Mouse (Mus musculus) olfactory bulb, adult 2 months (tissue): Measurements from ENCODE around the gene Fpgs. TPM values are rescaled to one million over a fixed set of nuclear protein-coding genes. Genes with fewer than 3 reads are reported as not detected.

Source experiments
- H3K27ac ChIP-seq: fragments of 200-500 bp; 2 replicates; pipeline ENCODE4 v1.5.1; 2012; ENCODE audit warnings: low read depth, low read length; ENCODE audit not compliant: insufficient read depth
- H3K4me1 ChIP-seq: fragments of 200-500 bp; 2 replicates; pipeline ENCODE4 v1.6.1; 2012; ENCODE audit warnings: low read length; ENCODE audit not compliant: control insufficient read depth, insufficient read depth
- H3K4me3 ChIP-seq: fragments of 200-500 bp; 2 replicates; pipeline ENCODE4 v1.5.1; 2012; ENCODE audit warnings: mild to moderate bottlenecking, low read depth, low read length, moderate library complexity; ENCODE audit not compliant: insufficient read depth
- CTCF ChIP-seq: fragments of 200-500 bp; IDR thresholded peaks from 2 replicates; pipeline ENCODE4 v1.5.1; 2012; ENCODE audit warnings: low read depth, mild to moderate bottlenecking, low read length, moderate library complexity; ENCODE audit not compliant: insufficient read depth
- POLR2A ChIP-seq: fragments of 200-500 bp; IDR thresholded peaks from 2 replicates; pipeline ENCODE4 v1.6.1; 2012; ENCODE audit warnings: mild to moderate bottlenecking, low read depth, low read length, moderate library complexity; ENCODE audit not compliant: insufficient read depth
- WGBS: fragments of 180-500 bp; shearing (Covaris S2); methylation state at CpG from one replicate; pipeline ENCODE4 v1.1.7; 2018; 5-methylcytosine and 5-hydroxymethylcytosine counted together
- polyA plus RNA-seq: library from polyadenylated mRNA; stranded (reverse); fragments of >200 nt; gene quantifications from 2 replicates; pipeline ENCODE4 v1.2.4, GENCODE M21; 2012; ENCODE audit warnings: low replicate concordance; ENCODE audit not compliant: missing spikeins, insufficient read depth, insufficient read length

Fpgs gene
- polyA plus RNA-seq, 1 experiment = not detected

DNA sequence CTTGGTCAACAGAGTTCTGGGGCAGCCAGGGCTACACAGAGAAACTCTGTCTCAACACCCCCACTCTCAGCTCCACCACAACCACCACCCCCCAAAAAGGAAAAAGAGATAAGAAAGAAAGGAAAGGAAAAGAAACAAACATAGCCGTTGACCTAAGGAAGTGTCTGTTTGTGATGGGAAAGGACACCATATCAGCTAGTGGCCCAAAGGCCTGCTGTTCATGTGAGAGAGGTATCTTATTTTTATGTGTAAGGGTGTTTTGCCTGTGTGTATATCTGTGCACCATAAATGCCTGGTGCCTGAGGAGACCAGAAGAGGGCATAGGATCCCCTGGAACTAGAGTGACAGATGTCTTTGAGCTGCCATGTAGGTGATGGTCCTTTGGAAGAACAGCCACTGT, 64.3 kb downstream of the Fpgs start:
- Histone ChIP-seq H3K27ac (no peak overlapping the region), H3K4me1 (0 out of 2 replicates have a peak, but pooled peaks cover 3% of the 10 kb centered on the region), H3K4me3 (no peak overlapping the region)
- 91% methylated on average over 1 of the region's 1 CpGs for WGBS
- TF ChIP-seq POLR2A = no peak
- TF ChIP-seq CTCF = no peak

DNA sequence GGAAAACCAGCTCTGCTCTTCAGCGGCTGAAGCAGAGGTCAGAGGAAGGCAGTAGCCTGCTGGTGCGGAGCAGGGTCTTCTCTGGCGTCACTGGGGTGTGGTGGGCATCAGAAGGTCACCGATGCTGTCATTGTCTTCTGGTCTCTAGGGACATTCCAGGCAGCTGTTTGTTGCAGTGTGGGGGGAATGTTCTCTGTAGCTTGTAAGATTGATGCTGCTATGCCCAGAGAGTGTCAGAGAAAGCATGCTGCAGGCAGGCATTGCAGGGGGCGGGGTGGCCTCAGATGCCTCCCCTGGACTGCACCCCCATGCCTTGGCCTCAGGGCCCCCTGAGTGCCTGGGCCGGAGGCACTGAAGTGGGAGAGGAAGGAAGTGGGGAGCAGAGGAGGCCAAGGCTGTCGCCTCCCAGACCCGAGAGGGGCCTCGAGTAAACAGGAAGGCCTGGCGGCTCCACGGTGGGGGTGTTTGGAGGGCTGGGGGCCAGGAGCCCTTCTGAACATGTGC, 66.1 kb downstream of the Fpgs start:
- TF ChIP-seq POLR2A (no peak), CTCF (no peak)
- H3K4me1 ChIP-seq = peaks cover 16% of the 10 kb centered on the region
- no peak overlapping the region for H3K4me3 ChIP-seq
- 60% methylated on average over 11 of the region's 11 CpGs for WGBS
- H3K27ac ChIP-seq = no peak overlapping the region

GRCm38 (mm10) chr2:32636617-32637016, 67.3 kb downstream of the Fpgs start:
- Histone ChIP-seq H3K4me1 (peaks cover 21% of the 10 kb centered on the region), H3K27ac (no peak overlapping the region), H3K4me3 (no peak overlapping the region)
- TF ChIP-seq POLR2A (no peak), CTCF (no peak)
- WGBS = 89% methylated on average over 7 of the region's 7 CpGs

GRCm38 (mm10) chr2:32634277-32635105, 69.5 kb downstream of the Fpgs start:
- WGBS = 83% methylated on average over 10 of the region's 10 CpGs
- peaks cover 37% of the 10 kb centered on the region for H3K4me1 ChIP-seq
- H3K4me3 ChIP-seq = no peak overlapping the region
- 0 out of 2 replicates have a peak overlapping the region, but pooled peaks have one; percentile 10 for H3K27ac ChIP-seq
- TF ChIP-seq POLR2A (no peak), CTCF (no peak)

- no peak for TF ChIP-seq POLR2A
- TF ChIP-seq CTCF = no peak
- no peak overlapping the region for H3K27ac ChIP-seq
- peaks cover 45% of the 10 kb centered on the region for H3K4me1 ChIP-seq
- H3K4me3 ChIP-seq = no peak overlapping the region
- 43% methylated on average over 5 of the region's 5 CpGs for WGBS
Observed at GRCm38 (mm10) chr2:32633660-32634059, 70.3 kb downstream of the Fpgs start.

Other genes with a start within 250 kb of the Fpgs start
- not detected in 2 replicates for gene Fam102a, start 168.8 kb downstream of the Fpgs start, polyA plus RNA-seq
- gene Dpm2, start 133.3 kb downstream of the Fpgs start, polyA plus RNA-seq = not detected in 2 replicates
- gene Pip5kl1, start 129.3 kb downstream of the Fpgs start, polyA plus RNA-seq = not detected in 2 replicates
- gene 9430097D07Rik, start 128.5 kb downstream of the Fpgs start, polyA plus RNA-seq = not detected in 2 replicates
- not detected in 2 replicates for gene St6galnac4, start 117.0 kb downstream of the Fpgs start, polyA plus RNA-seq
- not detected in 2 replicates for gene St6galnac6, start 104.4 kb downstream of the Fpgs start, polyA plus RNA-seq
- gene Ak1, start 82.4 kb downstream of the Fpgs start, polyA plus RNA-seq = not detected in 2 replicates
- not detected in 2 replicates for gene Eng, start 57.5 kb downstream of the Fpgs start, polyA plus RNA-seq
- 509 TPM in 1 of 2 replicates, not detected in the other for gene Cdk9, start 8.9 kb upstream of the Fpgs start, polyA plus RNA-seq
- gene Sh2d3c, start 16.9 kb upstream of the Fpgs start, polyA plus RNA-seq = not detected in 2 replicates
- gene 6330409D20Rik, start 36.9 kb upstream of the Fpgs start, polyA plus RNA-seq = not detected in 2 replicates
- not detected in 2 replicates for gene Tor2a, start 53.1 kb upstream of the Fpgs start, polyA plus RNA-seq
- not detected in 2 replicates for gene Ttc16, start 71.5 kb upstream of the Fpgs start, polyA plus RNA-seq
- not detected in 2 replicates for gene Ptrh1, start 71.6 kb upstream of the Fpgs start, polyA plus RNA-seq
- not detected in 2 replicates for gene Cfap157, start 80.3 kb upstream of the Fpgs start, polyA plus RNA-seq
- 182 and 623 TPM in 2 replicates for gene Stxbp1, start 143.1 kb upstream of the Fpgs start, polyA plus RNA-seq
- not detected in 2 replicates for gene Fam129b, start 172.0 kb upstream of the Fpgs start, polyA plus RNA-seq